Mouse (Mus musculus) CH12.LX (cell line): ENCODE data around the gene Erc1. TPM values are rescaled to one million over a fixed set of nuclear protein-coding genes. Genes with fewer than 3 reads are reported as not detected.

Source experiments
- DNase-seq: peaks from one replicate; pipeline ENCODE4 v3.0.0-alpha.2; 2013; ENCODE audit errors: extremely low read depth
- H3K27ac ChIP-seq: 2 replicates; pipeline ENCODE4 v1.5.1; 2012; ENCODE audit warnings: low read depth, mild to moderate bottlenecking, control low read depth, moderate library complexity; ENCODE audit not compliant: insufficient read depth
- H3K27me3 ChIP-seq: replicated peaks from 2 replicates; pipeline ENCODE3; 2012; ENCODE audit warnings: inconsistent platforms
- H3K36me3 ChIP-seq, 2 experiments: replicated peaks in 1 of 2; 2 replicates each; pipeline versions ENCODE3 to v1.6.1; 2012; ENCODE audit warnings: inconsistent platforms in 1 of 2, low read length in 1 of 2, mild to moderate bottlenecking in 1 of 2, mixed read lengths in 1 of 2, moderate library complexity in 1 of 2; ENCODE audit not compliant: control insufficient read depth in 1 of 2, insufficient read depth in 1 of 2
- H3K4me1 ChIP-seq, 2 experiments: 2 replicates each; pipeline ENCODE4 v1.6.1; 2012; ENCODE audit warnings: inconsistent platforms in 1 of 2, moderate library complexity in 1 of 2; ENCODE audit not compliant: insufficient read depth in 2 of 2, control insufficient read depth in 1 of 2
- H3K4me2 ChIP-seq: 2 replicates; pipeline ENCODE4 v1.6.1; 2012; ENCODE audit warnings: low read depth, mild to moderate bottlenecking, control low read depth; ENCODE audit not compliant: poor library complexity, insufficient read depth, severe bottlenecking
- H3K4me3 ChIP-seq, 3 experiments: fragments of 150-350 bp in 1 of 3; sonication (generic) in 1 of 3; replicated peaks in 1 of 3; 2 replicates each; pipeline versions ENCODE3 to v1.5.1; 2011 to 2012; ENCODE audit warnings: low read depth in 2 of 3, low read length in 2 of 3, mild to moderate bottlenecking in 2 of 3, moderate library complexity in 2 of 3, control low read depth in 1 of 3, improper control_type of control experiment in 1 of 3, inconsistent platforms in 1 of 3, mixed read lengths in 1 of 3; ENCODE audit not compliant: poor library complexity in 1 of 3
- H3K79me2 ChIP-seq: replicated peaks from 2 replicates; pipeline ENCODE4 v1.6.1; 2012; ENCODE audit warnings: mild to moderate bottlenecking, moderate library complexity; ENCODE audit not compliant: control insufficient read depth, poor library complexity, insufficient read depth, severe bottlenecking; ENCODE audit errors: extremely low read depth
- H3K9ac ChIP-seq: 2 replicates; pipeline ENCODE4 v1.6.1; 2012; ENCODE audit warnings: low read depth, mild to moderate bottlenecking, control low read depth, moderate library complexity; ENCODE audit not compliant: insufficient read depth
- H3K9me3 ChIP-seq: replicated peaks from 2 replicates; pipeline ENCODE3; 2012; ENCODE audit warnings: low read length, inconsistent platforms, mixed read lengths
- BHLHE40 ChIP-seq: IDR thresholded peaks from 2 replicates; pipeline ENCODE4 v1.6.1; 2011; ENCODE audit warnings: mild to moderate bottlenecking, low read depth, low read length, improper control_type of control experiment
- CHD1 ChIP-seq: IDR thresholded peaks from 2 replicates; pipeline ENCODE4 v1.6.1; 2012; ENCODE audit warnings: low read depth, low read length, improper control_type of control experiment, inconsistent platforms
- CHD2 ChIP-seq: IDR thresholded peaks from 2 replicates; pipeline ENCODE4 v1.6.1; 2011; ENCODE audit warnings: low read length, improper control_type of control experiment
- ELF1 ChIP-seq: IDR thresholded peaks from 2 replicates; pipeline ENCODE4 v1.6.1; 2014; ENCODE audit warnings: low read depth, mild to moderate bottlenecking, inconsistent platforms, low read length, improper control_type of control experiment
- ETS1 ChIP-seq: conservative IDR thresholded peaks from 2 replicates; pipeline ENCODE4 v1.6.1; 2012; ENCODE audit warnings: low read depth, mild to moderate bottlenecking, inconsistent platforms, low read length, improper control_type of control experiment, moderate library complexity
- GABPA ChIP-seq: IDR thresholded peaks from 2 replicates; pipeline ENCODE4 v1.6.1; 2012; ENCODE audit warnings: low read depth, low read length, improper control_type of control experiment, inconsistent platforms; ENCODE audit not compliant: insufficient replicate concordance
- HCFC1 ChIP-seq: IDR thresholded peaks from 2 replicates; pipeline ENCODE4 v1.6.1; 2012; ENCODE audit warnings: low read depth, mild to moderate bottlenecking, inconsistent platforms, low read length, improper control_type of control experiment
- JUND ChIP-seq: conservative IDR thresholded peaks from 2 replicates; pipeline ENCODE4 v1.6.1; 2011; ENCODE audit warnings: low read depth, low read length, improper control_type of control experiment
- MAFK ChIP-seq: IDR thresholded peaks from 2 replicates; pipeline ENCODE4 v1.6.1; 2011; ENCODE audit warnings: low read length, improper control_type of control experiment; ENCODE audit not compliant: insufficient replicate concordance
- MYC ChIP-seq: IDR thresholded peaks from 2 replicates; pipeline ENCODE4 v1.6.1; 2011; ENCODE audit warnings: low read depth, mild to moderate bottlenecking, improper control_type of control experiment, low read length
- NELFE ChIP-seq: IDR thresholded peaks from 2 replicates; pipeline ENCODE4 v1.6.1; 2011; ENCODE audit warnings: low read depth, low read length, improper control_type of control experiment
- POLR2AphosphoS2 ChIP-seq: IDR thresholded peaks from 2 replicates; pipeline ENCODE4 v1.6.1; 2011; ENCODE audit warnings: low read depth, low read length, improper control_type of control experiment
- RAD21 ChIP-seq: IDR thresholded peaks from 2 replicates; pipeline ENCODE4 v1.6.1; 2011; ENCODE audit warnings: low read depth, mild to moderate bottlenecking, low read length, improper control_type of control experiment, moderate library complexity
- RCOR1 ChIP-seq: conservative IDR thresholded peaks from 2 replicates; pipeline ENCODE4 v1.6.1; 2012; ENCODE audit warnings: low read depth, mild to moderate bottlenecking, inconsistent platforms, low read length, improper control_type of control experiment
- SMC3 ChIP-seq: IDR thresholded peaks from 2 replicates; pipeline ENCODE4 v1.6.1; 2011; ENCODE audit warnings: low read depth, low read length, improper control_type of control experiment
- UBTF ChIP-seq: IDR thresholded peaks from 2 replicates; pipeline ENCODE4 v1.6.1; 2012; ENCODE audit warnings: low read depth, mild to moderate bottlenecking, inconsistent platforms, low read length, improper control_type of control experiment, moderate library complexity
- USF2 ChIP-seq: conservative IDR thresholded peaks from 2 replicates; pipeline ENCODE4 v1.6.1; 2011; ENCODE audit warnings: low read depth, low read length, improper control_type of control experiment
- ZMIZ1 ChIP-seq: IDR thresholded peaks from 2 replicates; pipeline ENCODE4 v1.6.1; 2012; ENCODE audit warnings: low read depth, mild to moderate bottlenecking, inconsistent platforms, low read length, improper control_type of control experiment
- dilution Hi-C: fragments of 300-500 bp; cut with MboI; formaldehyde crosslinking; loops from 2 replicates; pipeline ENCODE4 v1.14.3; 2020; ENCODE audit warnings: low sequenced_read_pairs; ENCODE audit not compliant: extremely low pct_unique_long_range_greater_than_20kb, extremely low pct_ligation_motif_present
- in situ Hi-C: fragments of 300-500 bp; cut with MboI; formaldehyde crosslinking; loops from 3 replicates; pipeline ENCODE4 v1.14.3; 2019; ENCODE audit warnings: low sequenced_read_pairs, low pct_ligation_motif_present, low pct_unique_long_range_greater_than_20kb, mixed read lengths
- polyA plus RNA-seq: library from polyadenylated mRNA; unstranded; fragments of >175 nt; gene quantifications from 2 replicates; pipeline ENCODE4 v1.2.1, GENCODE M21; 2012; ENCODE audit warnings: low read depth; ENCODE audit not compliant: insufficient read length
- total RNA-seq, 2 experiments: library from RNA; depleted of rRNA; stranded (reverse); fragments of 300-350 nt in 1 of 2; fragments of >200 nt in 1 of 2; gene quantifications; 2 replicates each; pipeline ENCODE4 v1.2.3; 2012 to 2014

Erc1 gene
- total and polyA plus RNA-seq, 3 experiments: 1.4 to 3.3 (median 2.5) TPM

DNA sequence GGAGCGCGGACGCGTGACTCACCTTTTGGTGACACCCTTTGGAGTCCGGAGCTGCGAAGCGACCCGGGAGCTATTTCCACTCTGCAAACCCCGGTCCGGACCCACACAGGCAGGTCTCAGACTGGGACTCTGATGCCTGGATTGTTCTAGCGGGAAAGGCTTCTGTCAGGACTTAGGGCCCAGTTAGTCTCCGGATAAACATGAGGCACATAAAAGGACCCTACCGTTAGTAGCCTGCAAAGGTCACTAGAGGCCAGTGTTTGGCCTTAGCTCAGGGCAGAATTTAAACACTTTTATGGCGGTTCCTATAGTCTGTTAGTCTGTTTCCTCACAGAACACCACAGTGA lies 303.5 kb downstream of the Erc1 start:
- no peaks in the 10 kb centered on the region for H3K4me1 ChIP-seq
- dilution Hi-C loops (no loop called here), in situ Hi-C loops (no loop called here)
- no peak overlapping the region for H3K4me2 ChIP-seq
- DNase-seq: no peak
- H3K79me2 ChIP-seq: no peaks in the 10 kb centered on the region
- no peaks in the 10 kb centered on the region for H3K36me3 ChIP-seq
- TF ChIP-seq POLR2AphosphoS2: no peak
- no peak for TF ChIP-seq ETS1
- TF ChIP-seq ELF1: no peak
- H3K27ac ChIP-seq: no peak overlapping the region
- H3K4me3 ChIP-seq: no peak overlapping the region
- peaks cover 2% of the 10 kb centered on the region for H3K9me3 ChIP-seq
- no peaks in the 10 kb centered on the region for H3K27me3 ChIP-seq
- no peak overlapping the region for H3K9ac ChIP-seq

DNA sequence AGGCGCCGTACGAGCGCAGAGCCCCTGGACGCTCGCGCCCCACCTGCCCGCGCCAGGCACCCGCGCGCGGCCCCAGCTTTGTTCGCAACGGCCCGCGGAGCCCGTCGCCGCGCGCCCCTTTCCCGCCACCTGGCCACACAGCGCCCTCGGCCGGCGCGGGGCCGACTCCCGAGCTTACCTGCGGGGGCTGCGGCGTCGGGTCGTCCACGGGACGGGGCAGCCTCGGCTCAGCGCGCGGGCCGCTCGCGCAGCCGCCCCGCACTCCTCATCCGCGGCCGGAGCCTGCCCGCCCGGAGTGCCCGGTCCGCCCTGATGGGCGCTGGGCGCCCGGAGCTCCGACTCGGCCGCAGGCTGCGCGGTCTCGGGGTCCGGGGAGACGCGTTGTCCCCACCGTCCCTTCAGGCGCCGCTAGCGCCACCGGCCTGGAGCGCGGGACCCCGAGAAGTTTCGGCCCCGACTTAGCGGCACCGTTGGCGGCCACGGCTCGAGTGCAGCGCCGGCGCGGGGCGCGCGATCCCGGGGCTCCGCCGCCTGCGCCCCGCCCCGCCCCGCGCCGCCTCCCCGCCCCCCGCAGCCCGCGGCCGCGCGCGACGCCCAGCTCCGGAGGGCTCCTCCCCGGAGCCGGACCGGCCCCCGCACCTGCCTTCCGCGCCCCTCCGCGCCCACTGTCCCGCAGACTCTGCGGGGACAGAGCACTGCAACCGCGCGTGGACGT lies 304.0 kb downstream of the Erc1 start, which contains the start of gene Wnt5b:
Gene Wnt5b, minus strand, starts transcription at position 545 of the 715 bp plus-strand sequence.
- Histone ChIP-seq H3K9ac (no peak within 1 kb of the TSS), H3K4me3 (no peak within 1 kb of the TSS)
- no peak for DNase-seq

DNA sequence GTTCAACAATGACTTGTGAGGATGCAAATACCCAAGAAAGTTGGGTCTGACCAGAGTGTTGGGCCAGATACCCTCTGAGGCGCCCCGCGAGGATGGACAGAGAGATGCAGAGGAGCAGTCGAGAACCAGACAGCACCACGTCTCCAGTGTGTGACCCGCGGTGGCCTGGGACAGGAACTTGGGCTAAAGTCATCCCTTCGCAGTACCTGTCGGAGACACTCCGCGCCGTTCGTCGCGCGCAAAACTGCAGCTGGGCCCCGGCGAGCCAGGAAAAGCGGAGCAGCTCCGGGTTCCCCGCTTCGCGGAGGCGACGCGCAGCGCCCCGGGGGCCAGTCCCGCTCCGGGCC lies 304.5 kb downstream of the Erc1 start:
- no peak for DNase-seq
- Histone ChIP-seq H3K79me2 (no peaks in the 10 kb centered on the region), H3K4me3 (no peak overlapping the region), H3K27me3 (no peaks in the 10 kb centered on the region), H3K27ac (no peak overlapping the region), H3K9ac (no peak overlapping the region), H3K4me2 (no peak overlapping the region), H3K9me3 (peaks cover 2% of the 10 kb centered on the region), H3K36me3 (no peaks in the 10 kb centered on the region), H3K4me1 (no peaks in the 10 kb centered on the region)
- dilution Hi-C loops (no loop called here), in situ Hi-C loops (no loop called here)
- TF ChIP-seq HCFC1 (no peak), ETS1 (no peak), CHD2 (no peak), USF2 (no peak), ZMIZ1 (no peak), GABPA (no peak), CHD1 (no peak), SMC3 (no peak), RAD21 (no peak), BHLHE40 (no peak), RCOR1 (no peak), MAFK (no peak), NELFE (no peak), POLR2AphosphoS2 (no peak)

More for the DNA sequence above, 304.0 kb downstream of the Erc1 start, which contains the start of gene Wnt5b:
- Histone ChIP-seq H3K79me2 (no peaks in the 10 kb centered on the region), H3K9me3 (peaks cover 2% of the 10 kb centered on the region), H3K27me3 (no peaks in the 10 kb centered on the region), H3K27ac (no peak within 1 kb of the TSS), H3K4me1 (no peaks in the 10 kb centered on the region), H3K4me2 (no peak within 1 kb of the TSS), H3K36me3 (no peaks in the 10 kb centered on the region)
- TF ChIP-seq JUND (no peak), CHD2 (no peak), MYC (no peak), RCOR1 (no peak), UBTF (no peak), ELF1 (no peak)
- dilution Hi-C loops (no loop called here), in situ Hi-C loops (no loop called here)
